Comparison of ENCODE assay signal across 8 mouse cellular contexts in the genomic region with DNA sequence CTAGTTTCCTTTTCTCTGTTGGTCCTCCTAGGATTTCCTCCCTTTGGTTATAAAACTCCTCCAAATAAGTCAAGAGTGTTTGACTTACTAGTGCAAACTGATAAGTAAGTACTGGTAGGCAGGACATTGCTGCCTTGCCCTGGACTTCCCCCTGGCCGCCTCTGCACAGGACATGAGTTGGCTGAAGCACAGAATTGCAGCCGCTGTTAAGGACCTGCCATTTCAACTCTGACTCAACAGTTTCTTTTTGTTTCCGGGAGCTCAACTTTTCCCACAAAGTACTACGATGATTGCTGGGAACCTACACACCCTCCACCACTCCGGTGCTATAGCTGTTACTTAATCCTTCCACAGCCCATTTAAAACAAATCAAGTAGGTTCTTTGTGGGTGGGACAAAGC. TPM values are rescaled to one million over a fixed set of nuclear protein-coding genes. Genes with fewer than 3 reads are reported as not detected.
DNase-seq lines count a peak whose midpoint lies in the region; ATAC-seq and TF ChIP-seq lines count a peak whose summit lies in the region.

No protein-coding gene starts in this region.

- H3K9ac ChIP-seq in liver, adult 2 months (ENCODE audit: low read depth, low read length), result no peak overlapping the region
- H3K9ac ChIP-seq in stomach, postnatal 0 days (ENCODE audit: low read length), result no peak overlapping the region

- H3K4me3 ChIP-seq in liver, adult 2 months (ENCODE audit: insufficient read depth, low read depth, low read length), result no peak overlapping the region
- H3K4me3 ChIP-seq in stomach, postnatal 0 days (ENCODE audit: low read depth, low read length), result no peak overlapping the region
- no peak overlapping the region for H3K4me3 ChIP-seq in left cerebral cortex, adult 2 months

- intact Hi-C loops in left cerebral cortex, adult 2 months (cut with DNase I), result no loop called here

- 0 out of 2 replicates have a peak, but pooled peaks have one; percentile 8 for TF ChIP-seq CTCF in liver, adult 2 months (IDR thresholded peaks at IDR 0.05; ENCODE audit: low read depth, low read length)
- no peak for TF ChIP-seq CTCF in stomach, postnatal 0 days (IDR thresholded peaks at IDR 0.05; ENCODE audit: low read depth)
- TF ChIP-seq CTCF in left cerebral cortex, adult 2 months (IDR thresholded peaks at IDR 0.05), result no peak

- WGBS in liver, adult 2 months, result 16% methylated on average over 5 of the region's 5 CpGs
- WGBS in stomach, postnatal 0 days, result 30% methylated on average over 5 of the region's 5 CpGs

- H3K27me3 ChIP-seq in liver, adult 2 months (ENCODE audit: control insufficient read depth, insufficient read depth, low read length), result no peaks in the 10 kb centered on the region
- H3K27me3 ChIP-seq in stomach, postnatal 0 days (ENCODE audit: control insufficient read depth, insufficient read depth, low read length), result no peaks in the 10 kb centered on the region

- peaks cover 2% of the 10 kb centered on the region; the same call in 1 of the 2 replicates for H3K4me1 ChIP-seq in liver, adult 2 months (ENCODE audit: control insufficient read depth, insufficient read depth, low read length)
- H3K4me1 ChIP-seq in stomach, postnatal 0 days (replicated peaks; ENCODE audit: control insufficient read depth, insufficient read depth), result no peaks in the 10 kb centered on the region

- no peaks in the 10 kb centered on the region for H3K79me2 ChIP-seq in liver, adult 2 months (ENCODE audit: control insufficient read depth, insufficient read depth, low read length)

- peaks cover 60% of the 10 kb centered on the region for H3K36me3 ChIP-seq in liver, adult 2 months (ENCODE audit: control insufficient read depth, insufficient read depth, low read length)
- peaks cover 11% of the 10 kb centered on the region for H3K36me3 ChIP-seq in stomach, postnatal 0 days (ENCODE audit: control insufficient read depth, insufficient read depth, low read length)

- TF ChIP-seq POLR2A in liver, adult 2 months (IDR thresholded peaks at IDR 0.05; ENCODE audit: extremely low read depth, insufficient read depth, low read length), result no peak

- no peaks in the 10 kb centered on the region for H3K9me3 ChIP-seq in stomach, postnatal 0 days (ENCODE audit: control insufficient read depth, low read length)

- H3K27ac ChIP-seq in liver, adult 2 months (replicated peaks; ENCODE audit: insufficient read depth, low read depth, low read length), result 0 out of 2 replicates have a peak overlapping the region, but pooled peaks have one; percentile 23
- H3K27ac ChIP-seq in stomach, postnatal 0 days (replicated peaks), result peak overlapping the region; percentile 70
- H3K27ac ChIP-seq in left cerebral cortex, adult 2 months, result no peak overlapping the region

- peak; percentile 98 for ATAC-seq in stomach, postnatal 0 days (ENCODE audit: low FRiP score, low TSS enrichment)
- no peak for ATAC-seq in cerebellum, adult (ENCODE audit: insufficient number of reproducible peaks, low FRiP score, low TSS enrichment)

- no peak for TF ChIP-seq EP300 in stomach, postnatal 0 days (optimal IDR thresholded peaks at IDR 0.05)

- no peak overlapping the region for H3K4me2 ChIP-seq in stomach, postnatal 0 days (replicated peaks; ENCODE audit: low read depth)

- DNase-seq in urinary bladder, postnatal 25 days (ENCODE audit: low spot score), result peak; percentile 29
- no peak for DNase-seq in urinary bladder, adult 2 months (ENCODE audit: low spot score)
- peak; percentile 79 to 82 for DNase-seq in heart, adult 9 months (ENCODE audit: low spot score in 2 of 2)
- DNase-seq in liver, adult 2 months (ENCODE audit: extremely low read depth, low read depth, low spot score), result peak; percentile 71
- peak; percentile 76 for DNase-seq in stomach, postnatal 0 days (ENCODE audit: low spot score)
- no peak for DNase-seq in left cerebral cortex, adult 2 months (ENCODE audit: extremely low spot score in 1 of 2, low spot score in 2 of 2)
- no peak for DNase-seq in right cerebral cortex, postnatal 10 days (ENCODE audit: low spot score in 2 of 2)

RNA-seq across cellular contexts. Expression of gene Plcg1, which starts 30.8 kb away (rescaled TPM):
- polyA plus RNA-seq in urinary bladder, adult 2 months (2012; rRNA removed), result 56.5 TPM in 2 replicates
- 37.3 and 40.9 TPM in 2 replicates for total RNA-seq in liver, adult 2 months (2014; rRNA removed)
- 24.9 and 30.0 TPM in 2 replicates for polyA plus RNA-seq in liver, adult 2 months (2012; rRNA removed)
- 11.4 and 11.5 TPM in 2 replicates for polyA plus RNA-seq in stomach, postnatal 0 days (2015; fragmentation: Nextera tagmentation; extraction: Ambion mirVana)
- total RNA-seq in left cerebral cortex, adult 2 months (2021), result 100 to 1,000 TPM; 117 to 123 TPM

RNA-seq across cellular contexts. Expression of gene Top1, which starts 54.6 kb away (rescaled TPM):
- polyA plus RNA-seq in urinary bladder, adult 2 months (2012; rRNA removed), result 23.6 and 30.7 TPM in 2 replicates
- total RNA-seq in liver, adult 2 months (2014; rRNA removed), result 20.1 and 26.1 TPM in 2 replicates
- 6.0 and 6.2 TPM in 2 replicates for polyA plus RNA-seq in liver, adult 2 months (2012; rRNA removed)
- 29.7 and 30.6 TPM in 2 replicates for polyA plus RNA-seq in stomach, postnatal 0 days (2015; fragmentation: Nextera tagmentation; extraction: Ambion mirVana)
- total RNA-seq in left cerebral cortex, adult 2 months (2021), result 10 to 100 TPM; 80.4 to 85.3 TPM

Comparison
In these comparisons a context has a peak if more than half of its experiments do, and no peak if none do; other contexts are left out.
1. DNase-seq: peak in urinary bladder, postnatal 25 days (single experiment), heart, adult 9 months (2 of 2), liver, adult 2 months (single experiment) and stomach, postnatal 0 days (single experiment); none in urinary bladder, adult 2 months (single experiment), left cerebral cortex, adult 2 months (0 of 2) and right cerebral cortex, postnatal 10 days (0 of 2).